Mouse (Mus musculus) layer of hippocampus, adult 2 months (tissue): ENCODE measurements around the gene Ttc21b. TPM values are rescaled to one million over a fixed set of nuclear protein-coding genes. Genes with fewer than 3 reads are reported as not detected.

Source experiments
- DNase-seq, 2 experiments: peaks; one replicate each; pipeline ENCODE4 v3.0.0; 2022; ENCODE audit warnings: low spot score in 2 of 2
- H3K27ac ChIP-seq: fragments of 200-600 bp; 2 replicates; pipeline ENCODE4 v1.8.1; 2022
- H3K4me3 ChIP-seq: fragments of 200-600 bp; 2 replicates; pipeline ENCODE4 v1.8.1; 2022; ENCODE audit warnings: mild to moderate bottlenecking
- CTCF ChIP-seq: fragments of 200-600 bp; conservative IDR thresholded peaks from 2 replicates; pipeline ENCODE4 v1.8.1; 2022; ENCODE audit warnings: antibody characterized with exemption, mild to moderate bottlenecking, moderate library complexity
- total RNA-seq, 2 experiments: library from RNA; stranded (reverse); gene quantifications; 2 replicates each; pipeline ENCODE4 v1.2.3; 2021

Gene Ttc21b
- total RNA-seq, 2 experiments from 2014 or later = 10.8 to 13.0 TPM

DNA sequence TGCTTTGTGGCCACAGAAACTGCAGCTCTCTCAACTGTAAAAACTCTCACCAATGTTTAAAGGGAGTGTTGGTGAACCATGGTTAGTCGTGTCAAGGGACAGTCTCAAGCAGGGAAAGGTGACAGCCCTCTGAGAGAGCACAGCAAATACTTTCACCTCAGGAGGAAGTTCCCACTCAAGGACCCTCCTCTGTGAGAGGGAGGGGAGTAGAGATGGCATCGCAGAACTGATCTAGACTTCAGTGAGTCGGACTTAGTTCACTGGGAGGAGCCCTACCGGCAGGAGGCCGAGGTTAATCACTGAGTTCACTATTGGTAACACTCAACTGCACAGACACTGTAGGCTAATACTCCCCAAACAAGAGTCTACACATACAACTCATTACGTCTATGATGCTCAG lies 68.9 kb downstream of the Ttc21b start:
- TF ChIP-seq CTCF = no peak
- H3K4me3 ChIP-seq = no peak overlapping the region
- H3K27ac ChIP-seq = no peak overlapping the region
- DNase-seq = no peak

DNA sequence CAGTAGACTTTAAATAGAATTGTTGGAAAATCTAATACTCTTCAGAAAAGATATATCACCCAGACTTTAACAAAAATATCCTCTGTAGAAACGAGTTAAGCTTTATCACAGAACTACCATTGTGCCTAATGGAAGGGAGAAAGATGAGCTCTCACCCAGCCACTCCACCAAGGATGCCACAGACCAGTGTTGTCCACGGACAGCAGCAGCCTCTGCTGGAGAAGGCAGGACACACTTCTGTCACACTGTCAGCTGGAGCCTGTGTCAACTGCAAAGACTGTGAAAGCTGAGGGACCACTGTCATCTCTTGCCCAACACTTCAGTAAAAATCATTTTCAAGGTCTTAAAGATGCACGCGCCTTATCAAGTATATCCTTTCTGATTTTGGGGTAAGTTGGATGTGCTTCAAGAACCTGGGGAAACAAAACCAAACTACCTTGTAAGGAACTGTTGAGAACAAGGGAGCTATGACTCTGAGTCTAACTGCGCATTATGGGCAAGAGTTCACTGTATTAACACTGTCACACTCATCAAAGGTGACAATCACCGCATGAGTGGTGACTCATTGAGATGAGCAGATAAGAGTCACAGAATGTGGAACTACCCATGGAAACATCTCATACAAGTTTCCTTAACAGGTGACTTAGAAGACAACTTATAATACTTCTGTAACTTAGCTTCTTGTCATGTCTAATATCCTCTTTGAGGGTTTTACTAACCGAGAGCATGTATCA lies 71.8 kb downstream of the Ttc21b start:
- peak; percentile 83 for TF ChIP-seq CTCF
- no peak overlapping the region for H3K4me3 ChIP-seq
- DNase-seq = no peak
- no peak overlapping the region for H3K27ac ChIP-seq

DNA sequence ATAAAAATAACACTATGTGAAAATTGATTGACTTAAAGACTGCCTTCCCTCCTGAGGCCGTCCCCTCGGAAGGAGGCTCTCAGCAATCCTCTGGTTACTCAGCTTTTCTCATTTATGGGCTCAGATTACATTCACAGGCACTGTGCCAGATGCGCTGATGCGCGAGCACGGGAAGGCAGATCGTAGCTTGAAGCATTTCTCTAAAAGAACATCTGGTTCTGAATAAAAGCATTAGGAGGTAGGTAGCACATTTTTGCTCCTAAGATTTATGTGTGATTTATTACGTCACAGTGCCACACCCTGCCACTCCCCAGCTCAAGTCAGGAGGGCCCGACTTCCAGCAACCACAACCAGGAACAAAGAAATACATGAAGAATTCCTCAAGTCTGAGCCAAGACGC lies 76.1 kb downstream of the Ttc21b start:
- TF ChIP-seq CTCF = no peak

DNA sequence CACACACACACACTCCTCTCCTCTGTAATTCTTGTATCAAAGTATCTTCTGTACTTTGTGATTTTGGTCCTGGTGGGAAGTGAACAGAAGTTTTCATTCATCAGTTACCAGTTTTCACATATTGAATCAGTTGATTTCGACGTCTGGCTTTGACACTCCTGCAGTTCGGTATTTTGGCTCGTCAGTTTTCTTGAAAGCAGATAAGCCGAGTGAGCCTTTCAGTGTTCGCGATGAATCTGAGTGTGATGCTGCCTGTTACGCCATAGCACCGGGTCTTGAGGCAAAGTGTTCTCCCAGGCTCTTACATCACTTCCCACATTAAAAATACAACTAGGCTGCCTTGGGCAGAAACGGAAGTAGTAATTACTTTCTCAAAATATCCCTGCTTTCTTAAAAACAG lies 76.6 kb downstream of the Ttc21b start:
- Histone ChIP-seq H3K27ac (peak overlapping the region; percentile 24; the same call in 1 of the 2 replicates), H3K4me3 (peak overlapping the region; percentile 37)
- no peak for DNase-seq

More for the DNA sequence above, 76.1 kb downstream of the Ttc21b start:
- peak overlapping the region; percentile 24; the same call in 1 of the 2 replicates for H3K27ac ChIP-seq
- DNase-seq = no peak
- H3K4me3 ChIP-seq = peak overlapping the region; percentile 37

DNA sequence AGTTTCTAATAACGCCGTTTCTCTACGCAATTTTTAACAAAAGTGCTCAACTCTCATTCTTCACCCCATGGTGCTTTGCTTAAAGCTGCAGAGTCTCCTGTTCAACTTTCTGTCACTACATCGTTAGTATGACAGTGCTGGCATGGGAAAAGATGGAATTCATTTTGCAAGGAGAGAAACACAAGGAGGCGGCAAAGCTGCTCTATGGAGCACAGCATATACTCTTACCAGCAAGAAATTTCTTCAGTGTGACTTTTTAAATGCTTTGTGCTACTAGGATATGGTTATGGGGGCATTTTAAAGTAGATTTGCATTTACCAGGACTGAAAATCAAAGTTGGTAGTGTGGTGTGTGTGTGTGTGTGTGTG lies 77.6 kb downstream of the Ttc21b start:
- no peak for DNase-seq
- Histone ChIP-seq H3K4me3 (no peak overlapping the region), H3K27ac (peak overlapping the region; percentile 88)
- 0 out of 2 replicates have a peak, but pooled peaks have one; percentile 4 for TF ChIP-seq CTCF

More for the DNA sequence above, 76.6 kb downstream of the Ttc21b start:
- no peak for TF ChIP-seq CTCF

DNA sequence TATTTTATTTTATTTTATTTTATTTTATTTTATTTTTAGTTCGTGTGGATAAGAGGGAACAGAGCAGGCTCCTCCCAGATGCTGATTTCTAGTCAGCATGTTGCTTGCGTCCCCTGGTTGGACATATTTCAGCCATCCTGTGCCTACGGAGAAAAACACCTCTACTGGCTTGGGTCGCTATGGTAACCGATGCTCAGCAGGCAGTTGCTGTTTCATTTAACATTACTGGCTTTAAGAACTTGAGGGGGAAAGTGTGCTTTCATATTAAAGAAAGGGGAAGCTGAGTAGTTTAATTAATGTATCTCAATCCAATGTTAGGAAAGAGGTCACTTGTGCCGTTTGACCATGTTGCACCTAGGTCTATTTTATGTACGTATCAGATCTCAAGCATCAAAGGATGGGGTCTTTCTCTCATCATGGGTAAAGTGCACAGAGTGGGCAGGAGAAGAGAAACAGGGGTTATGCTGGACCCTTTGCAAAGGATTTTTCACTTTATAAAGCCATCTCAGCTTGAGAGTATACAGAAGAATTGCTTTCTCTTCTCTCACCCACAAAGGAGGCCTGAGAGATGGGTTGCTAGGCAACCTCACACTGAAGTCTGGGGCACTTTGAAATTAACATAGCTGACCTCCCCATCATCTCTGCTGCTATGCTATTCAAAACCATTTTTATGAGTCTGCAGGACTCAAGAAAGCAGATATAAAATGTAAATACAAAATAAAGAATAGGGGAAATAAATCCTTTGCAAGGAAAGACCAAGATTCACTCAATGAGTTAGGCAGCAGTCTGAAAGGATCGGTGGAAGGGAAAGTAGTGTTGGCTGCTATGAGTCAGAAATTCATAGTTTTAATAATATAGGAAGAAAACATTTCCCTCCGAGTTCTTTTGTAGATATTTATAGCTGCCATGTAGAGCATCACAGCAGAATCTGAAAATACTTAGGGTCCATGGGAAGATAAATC lies 78.2 kb downstream of the Ttc21b start:
- peak overlapping the region; percentile 30; the same call in 1 of the 2 replicates for H3K4me3 ChIP-seq
- DNase-seq = no peak
- H3K27ac ChIP-seq = peak overlapping the region; percentile 88
- TF ChIP-seq CTCF = no peak

DNA sequence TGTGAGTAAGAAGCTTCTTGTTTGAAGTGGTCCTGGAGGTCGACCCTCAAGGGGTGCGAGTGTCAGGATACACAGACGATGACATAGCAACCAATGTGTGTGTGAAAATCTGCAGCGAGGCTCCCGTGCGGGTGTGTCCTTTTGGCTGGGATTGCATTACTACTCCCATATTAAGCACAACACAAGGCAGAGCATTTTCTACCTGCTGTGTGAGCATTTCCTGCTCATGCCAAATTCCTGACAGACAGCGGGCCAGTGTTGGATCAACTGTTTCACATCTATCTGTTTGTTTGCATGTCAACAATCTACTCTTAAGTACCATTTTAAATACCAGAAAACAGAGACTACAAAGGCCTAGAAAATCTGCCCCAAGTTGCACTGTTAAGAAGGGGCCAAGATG lies 79.4 kb downstream of the Ttc21b start:
- no peak for DNase-seq
- peak overlapping the region; percentile 88; the same call in 1 of the 2 replicates for H3K27ac ChIP-seq
- no peak overlapping the region for H3K4me3 ChIP-seq
- no peak for TF ChIP-seq CTCF

DNA sequence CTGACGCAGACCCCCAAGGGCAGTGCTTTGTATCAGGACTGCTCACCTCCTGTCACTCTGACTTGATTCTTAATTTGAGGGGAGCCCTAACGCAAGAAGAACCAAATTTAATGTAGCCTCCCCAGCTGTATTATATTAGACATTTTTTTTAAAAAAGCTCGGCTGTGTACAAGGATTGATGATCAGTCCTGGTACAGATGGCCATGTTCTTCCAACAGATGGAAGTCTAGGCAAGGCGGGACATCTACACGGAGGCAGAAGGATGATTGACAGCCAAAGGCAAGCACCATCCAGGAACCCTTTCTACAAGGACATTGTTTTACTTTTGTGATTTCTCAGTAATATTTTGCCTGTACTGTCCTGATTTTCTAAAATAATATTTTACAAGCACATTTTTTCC lies 83.3 kb downstream of the Ttc21b start:
- Histone ChIP-seq H3K4me3 (no peak overlapping the region), H3K27ac (peak overlapping the region; percentile 90)
- TF ChIP-seq CTCF = no peak
- peak; percentile 77 to 86 for DNase-seq

DNA sequence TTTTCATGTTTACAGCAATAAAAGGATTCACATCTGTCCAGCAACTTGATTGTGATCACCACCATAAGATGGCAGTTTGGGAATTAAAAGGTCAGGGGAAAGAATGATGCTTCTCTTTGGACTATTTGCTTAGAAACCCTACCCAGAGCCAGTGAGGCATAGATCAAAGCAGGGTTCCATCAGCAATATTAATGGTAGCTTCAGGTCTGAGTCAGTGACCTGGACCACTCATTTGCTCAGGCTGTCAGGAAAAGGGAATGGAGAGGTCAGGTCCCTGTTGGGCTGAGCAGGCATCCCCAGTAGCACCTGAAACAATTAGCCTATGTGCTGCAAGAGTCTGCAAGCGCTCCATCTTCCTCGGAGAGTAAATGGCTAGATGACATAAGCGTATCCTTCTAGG lies 84.8 kb downstream of the Ttc21b start:
- DNase-seq = no peak
- H3K4me3 ChIP-seq = no peak overlapping the region
- peak overlapping the region; percentile 90; the same call in 1 of the 2 replicates for H3K27ac ChIP-seq
- no peak for TF ChIP-seq CTCF

DNA sequence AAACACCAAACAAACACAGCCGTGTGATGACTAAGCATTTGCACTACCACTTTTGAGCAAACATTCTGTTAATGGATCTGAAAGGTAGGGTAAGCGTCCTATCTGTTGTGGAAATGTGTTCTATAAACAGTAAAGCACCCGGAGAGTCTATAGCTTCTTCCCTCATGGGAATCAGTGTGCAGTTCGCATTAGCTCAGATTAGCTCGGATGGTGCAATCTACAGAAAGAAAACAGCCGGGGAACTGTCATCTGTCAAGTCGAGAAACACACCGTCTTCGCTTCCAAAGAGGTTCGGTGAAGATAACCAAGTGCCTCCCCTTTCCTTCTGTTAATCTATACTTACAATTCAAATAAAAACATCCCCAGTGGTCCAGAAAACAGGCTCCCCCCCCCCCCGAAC lies 85.7 kb downstream of the Ttc21b start:
- no peak for TF ChIP-seq CTCF
- Histone ChIP-seq H3K4me3 (no peak overlapping the region), H3K27ac (no peak overlapping the region)
- DNase-seq = no peak

DNA sequence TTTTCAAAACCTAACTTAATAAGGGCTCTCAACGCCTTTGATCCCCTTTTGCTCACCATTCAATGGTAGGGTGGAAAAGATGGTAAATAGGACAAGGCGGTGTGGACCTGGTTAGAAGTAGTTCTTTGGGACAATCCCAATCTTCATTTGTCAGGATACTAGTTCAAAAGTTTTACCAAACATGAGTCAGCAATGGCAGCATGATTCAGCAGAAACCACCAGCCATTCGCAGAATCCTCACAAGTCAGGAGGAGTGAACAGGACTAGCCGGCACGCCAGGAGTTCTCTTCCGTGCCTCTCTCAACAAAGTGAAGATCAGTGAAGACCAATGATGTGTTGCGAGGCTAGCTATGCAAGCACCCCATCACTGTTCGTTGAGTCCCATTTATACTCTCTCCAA lies 91.4 kb downstream of the Ttc21b start:
- H3K4me3 ChIP-seq = no peak overlapping the region
- H3K27ac ChIP-seq = no peak overlapping the region
- DNase-seq = no peak
- no peak for TF ChIP-seq CTCF

DNA sequence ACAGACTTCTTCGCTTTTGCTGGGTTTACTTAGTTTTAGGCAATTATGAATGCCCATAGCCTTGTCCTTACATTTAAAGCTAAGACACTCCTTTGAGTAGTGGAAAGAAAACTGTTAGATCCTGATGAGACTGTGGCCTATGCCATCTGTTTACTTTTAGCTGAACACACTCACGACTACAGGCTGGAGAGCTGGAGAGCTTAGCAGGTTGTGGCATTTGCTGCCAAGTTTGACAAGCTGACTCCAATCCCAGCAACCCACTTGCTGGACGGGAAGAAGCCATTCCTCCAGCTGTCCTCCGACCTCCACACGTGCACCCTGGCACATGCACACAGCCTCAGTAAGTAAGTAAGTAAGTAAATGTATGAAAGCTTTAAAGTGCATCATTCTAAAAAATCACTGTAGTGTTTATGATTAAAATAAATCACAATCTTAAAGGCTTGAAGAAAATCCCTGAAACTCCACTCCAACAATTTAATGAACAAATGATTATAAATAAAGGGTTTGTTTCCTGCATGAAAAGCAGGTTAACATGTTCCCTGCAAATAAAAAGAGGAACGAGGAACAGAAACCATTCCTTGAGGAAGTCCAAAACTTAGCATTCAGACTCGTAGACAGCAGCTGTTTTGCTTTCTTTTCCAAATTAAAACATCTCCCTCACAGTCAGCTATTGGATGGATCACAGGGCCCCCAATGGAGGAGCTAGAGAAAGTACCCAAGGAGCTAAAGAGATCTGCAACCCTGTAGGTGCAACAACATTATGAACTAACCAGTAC lies 98.1 kb downstream of the Ttc21b start:
- DNase-seq = no peak
- Histone ChIP-seq H3K27ac (peak overlapping the region; percentile 55), H3K4me3 (no peak overlapping the region)
- TF ChIP-seq CTCF = no peak
